Mouse (Mus musculus): Measurements from ENCODE around the gene Chmp2a. TPM values are rescaled to one million over a fixed set of nuclear protein-coding genes. Genes with fewer than 3 reads are reported as not detected.

Gene Chmp2a
- total RNA-seq, 2 experiments from 2014 or later = 181 to 189 TPM

- DNase-seq (ENCODE audit: low spot score in 2 of 2) = no peak
Observed at GRCm38 (mm10) chr7:13036806-13037205, 2.2 kb upstream of the Chmp2a start.

- DNase-seq (ENCODE audit: low spot score in 2 of 2) = no peak
Observed at GRCm38 (mm10) chr7:13035211-13035855, 726 bp upstream of the Chmp2a start.

GRCm38 (mm10) chr7:13033451-13034147 is 1.0 kb downstream of the Chmp2a start:
- no peak for DNase-seq (ENCODE audit: low spot score in 2 of 2)

- no peak for DNase-seq (ENCODE audit: low spot score in 2 of 2)
Observed at GRCm38 (mm10) chr7:13032541-13032940, 2.1 kb downstream of the Chmp2a start.

DNA sequence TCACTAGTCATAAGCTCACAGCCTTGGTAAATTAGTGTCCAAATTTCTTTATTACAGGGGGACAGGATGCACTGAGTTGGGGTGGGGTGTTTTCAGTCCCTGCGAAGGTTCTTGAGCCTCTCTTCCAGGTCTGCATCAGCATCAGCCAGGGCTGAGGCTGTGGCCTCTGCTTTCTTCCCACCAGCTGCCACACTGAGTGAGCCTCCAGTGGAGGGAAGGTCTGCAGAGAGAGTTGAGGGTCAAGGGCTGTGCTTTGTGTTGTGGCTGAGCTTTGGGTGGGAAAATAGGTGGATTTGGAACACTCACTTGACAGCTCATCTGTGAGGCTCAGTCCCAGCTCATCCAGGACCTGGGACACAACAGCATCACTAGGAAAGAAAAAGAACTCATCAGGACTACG is 2.6 kb downstream of the Chmp2a start:
- no peak for DNase-seq (ENCODE audit: low spot score in 2 of 2)

DNA sequence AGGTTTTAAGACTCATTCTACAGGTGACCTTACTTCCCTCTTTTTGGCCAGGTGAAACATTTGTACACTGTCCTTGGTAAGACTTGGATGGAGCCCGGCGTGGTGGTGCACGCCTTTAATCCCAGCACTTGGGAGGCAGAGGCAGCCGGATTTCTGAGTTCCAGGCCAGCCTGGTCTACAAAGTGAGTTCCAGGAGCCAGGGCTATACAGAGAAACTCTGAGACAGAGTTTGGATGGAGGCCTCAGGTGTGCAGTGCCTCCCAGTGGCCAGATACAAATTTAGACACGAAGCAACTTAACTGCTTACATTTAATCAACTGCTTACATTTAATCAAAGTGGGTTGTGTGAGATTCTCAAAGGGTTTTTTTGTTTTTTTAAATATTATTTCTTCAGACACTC is 3.5 kb downstream of the Chmp2a start:
- DNase-seq (ENCODE audit: low spot score in 2 of 2) = no peak

GRCm38 (mm10) chr7:13028986-13029385 is 5.6 kb downstream of the Chmp2a start:
- DNase-seq (ENCODE audit: low spot score in 2 of 2) = no peak

- no peak for DNase-seq (ENCODE audit: low spot score in 2 of 2)
Observed at GRCm38 (mm10) chr7:13025511-13026112, 9.0 kb downstream of the Chmp2a start.

DNA sequence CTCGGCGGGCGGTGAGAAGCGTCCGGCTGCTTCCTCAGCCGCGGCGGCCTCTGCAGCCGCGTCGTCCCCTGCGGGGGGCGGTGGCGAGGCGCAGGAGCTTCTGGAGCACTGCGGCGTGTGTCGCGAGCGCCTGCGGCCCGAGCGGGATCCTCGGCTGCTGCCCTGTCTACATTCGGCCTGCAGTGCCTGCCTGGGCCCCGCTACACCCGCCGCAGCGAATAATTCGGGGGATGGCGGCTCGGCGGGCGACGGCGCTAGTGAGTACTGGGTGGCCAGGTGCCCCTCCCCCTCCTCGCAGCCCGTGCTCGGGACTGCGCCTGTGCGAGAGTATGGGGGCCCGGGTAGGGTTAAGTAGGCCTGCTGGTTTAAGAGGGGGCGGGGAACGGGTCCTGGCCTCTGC is 9.8 kb downstream of the Chmp2a start:
- peak; percentile 64 to 75 for DNase-seq (ENCODE audit: low spot score in 2 of 2)

GRCm38 (mm10) chr7:13023928-13024731 is 10.5 kb downstream of the Chmp2a start:
- peak; percentile 91 to 92 for DNase-seq (ENCODE audit: low spot score in 2 of 2)

GRCm38 (mm10) chr7:13022773-13023535 is 11.7 kb downstream of the Chmp2a start:
- DNase-seq (ENCODE audit: low spot score in 2 of 2) = peak in 1 of 2 experiments; percentile 51

DNA sequence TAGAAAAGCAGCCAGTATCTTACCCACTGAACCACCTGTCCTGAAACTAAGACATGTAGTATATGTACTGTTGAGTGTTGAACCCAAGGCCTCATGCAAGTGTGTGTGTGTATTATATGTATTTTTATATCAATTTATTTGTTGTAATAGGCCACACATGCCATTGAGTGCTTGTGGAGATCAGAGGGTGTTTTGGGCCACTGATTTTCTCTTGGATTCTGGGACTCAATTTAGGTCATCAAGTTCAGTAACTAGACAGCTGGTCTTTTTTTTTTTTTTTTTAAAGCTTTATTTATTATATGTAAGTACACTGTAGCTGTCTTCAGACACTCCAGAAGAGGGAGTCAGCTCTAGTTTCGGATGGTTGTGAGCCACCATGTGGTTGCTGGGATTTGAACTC is 19.4 kb downstream of the Chmp2a start:
- no peak for DNase-seq (ENCODE audit: low spot score in 2 of 2)

DNA sequence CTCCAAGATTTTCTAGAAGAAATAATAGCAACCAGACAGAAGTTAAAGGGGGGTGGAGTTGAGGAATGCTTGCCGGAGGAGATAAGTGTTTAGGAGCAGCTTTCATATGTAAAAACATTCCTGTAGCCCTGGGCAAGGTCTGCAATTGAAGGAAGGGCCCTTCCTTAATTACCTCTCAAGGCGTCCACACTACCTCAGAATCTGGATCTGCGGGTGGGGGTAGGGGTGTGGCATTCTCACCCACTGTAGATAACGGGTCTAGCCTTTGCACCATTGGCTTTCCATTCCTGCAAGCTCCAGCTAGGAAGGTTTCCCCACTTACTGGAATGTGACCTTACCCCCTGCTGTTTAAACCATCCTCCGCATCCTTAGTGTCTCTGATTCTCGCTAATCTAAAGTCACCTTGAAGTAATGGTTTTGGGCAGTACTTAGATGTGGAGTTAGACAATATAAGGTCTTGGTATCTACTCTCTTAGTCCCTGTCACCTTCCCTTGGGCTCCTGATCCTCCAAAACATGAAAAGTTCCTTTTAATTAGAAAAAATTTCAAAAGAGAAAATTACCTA is 20.2 kb downstream of the Chmp2a start:
- DNase-seq (ENCODE audit: low spot score in 2 of 2) = no peak

GRCm38 (mm10) chr7:13013671-13014070 is 20.9 kb downstream of the Chmp2a start:
- no peak for DNase-seq (ENCODE audit: low spot score in 2 of 2)

DNA sequence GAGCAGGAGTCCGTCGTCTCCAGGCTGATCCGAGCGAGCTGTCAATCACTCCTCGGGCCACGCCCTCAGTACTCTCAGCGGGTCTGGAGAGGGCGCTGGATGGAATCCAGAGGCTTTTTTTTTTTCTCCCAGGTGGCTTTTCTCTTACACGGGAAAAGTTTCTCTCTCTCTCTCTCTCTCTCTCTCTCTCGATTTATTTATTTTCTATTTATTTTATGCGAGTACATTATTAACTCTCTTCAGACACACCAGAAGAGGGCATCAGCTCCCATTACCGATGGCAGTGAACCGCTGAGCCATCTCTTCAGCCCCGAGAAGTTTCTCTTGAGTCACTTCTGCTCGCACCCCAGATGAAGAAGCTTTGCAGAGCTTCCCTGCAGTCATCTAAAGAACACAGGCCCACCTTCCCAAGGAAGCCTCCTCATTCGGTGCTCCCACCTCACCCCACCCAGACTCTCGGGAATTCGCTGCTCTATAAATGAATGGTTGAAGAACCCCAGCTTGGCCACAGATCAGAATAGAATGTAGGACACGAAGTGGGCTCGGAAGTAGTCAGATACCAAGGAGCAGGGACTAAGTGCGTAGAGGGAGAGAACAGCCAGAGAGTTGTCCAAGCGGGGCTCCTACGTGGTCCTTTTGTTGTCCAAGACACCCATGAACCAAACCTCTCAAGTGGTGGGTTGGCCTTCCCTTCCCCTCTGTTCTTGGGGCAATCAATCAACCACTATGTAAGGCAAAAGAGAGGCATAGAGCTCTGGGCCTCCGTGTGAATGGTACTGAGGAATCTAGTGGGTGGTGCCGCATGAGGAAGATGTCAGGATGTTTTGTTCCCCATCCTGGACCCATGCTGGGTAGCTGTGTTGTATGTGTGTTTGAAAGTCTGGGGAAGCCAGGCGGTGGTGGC is 24.4 kb downstream of the Chmp2a start, which contains the start of gene Zbtb45:
Gene Zbtb45 (minus strand): TSS at position 30 of the 904 bp plus-strand sequence.
- DNase-seq (ENCODE audit: low spot score in 2 of 2) = no peak

DNA sequence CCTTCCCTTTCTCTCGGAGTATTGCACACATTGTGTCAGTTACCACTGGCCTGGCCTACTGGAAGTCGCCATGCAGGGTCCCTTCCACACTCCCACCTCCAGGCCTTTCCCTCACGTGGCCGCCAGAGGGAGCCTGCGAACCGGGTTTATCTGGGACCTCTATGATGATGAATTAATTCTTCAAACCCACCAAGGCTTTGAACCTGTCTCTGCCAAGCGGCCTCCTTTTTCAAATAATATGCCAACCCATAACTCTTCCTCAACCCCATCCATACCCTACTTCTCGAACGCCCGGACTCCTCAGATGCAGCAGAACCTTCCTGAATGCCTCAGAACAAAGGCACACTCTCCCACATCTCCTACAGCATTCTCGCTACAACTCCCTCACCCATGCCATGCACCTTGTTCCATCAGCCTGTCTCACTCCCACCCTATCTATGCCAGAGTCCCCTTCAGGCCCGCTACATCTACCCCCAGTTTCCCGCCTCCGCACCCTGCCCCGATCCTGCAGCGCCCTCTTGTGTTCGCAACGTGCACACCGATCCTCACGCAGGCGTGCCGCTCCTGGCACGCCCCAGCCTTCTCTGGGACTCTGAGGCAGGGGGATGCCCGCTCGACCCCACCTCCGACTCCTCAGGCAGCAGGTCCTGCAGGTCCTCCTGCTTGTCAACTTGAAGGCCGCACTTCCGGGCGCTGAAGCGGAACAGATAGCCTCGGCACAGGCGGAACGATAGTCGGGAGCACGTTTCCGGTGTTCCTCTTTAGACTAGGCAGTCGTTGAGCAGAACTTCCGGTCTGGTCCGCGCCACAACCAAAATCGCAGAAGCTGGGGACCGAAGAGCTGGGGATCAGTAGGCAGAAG is 25.2 kb downstream of the Chmp2a start:
- DNase-seq (ENCODE audit: low spot score in 2 of 2) = peak; percentile 66 to 84

- no peak for DNase-seq (ENCODE audit: low spot score in 2 of 2)
Observed at GRCm38 (mm10) chr7:13007341-13008092, 27.1 kb downstream of the Chmp2a start.

DNA sequence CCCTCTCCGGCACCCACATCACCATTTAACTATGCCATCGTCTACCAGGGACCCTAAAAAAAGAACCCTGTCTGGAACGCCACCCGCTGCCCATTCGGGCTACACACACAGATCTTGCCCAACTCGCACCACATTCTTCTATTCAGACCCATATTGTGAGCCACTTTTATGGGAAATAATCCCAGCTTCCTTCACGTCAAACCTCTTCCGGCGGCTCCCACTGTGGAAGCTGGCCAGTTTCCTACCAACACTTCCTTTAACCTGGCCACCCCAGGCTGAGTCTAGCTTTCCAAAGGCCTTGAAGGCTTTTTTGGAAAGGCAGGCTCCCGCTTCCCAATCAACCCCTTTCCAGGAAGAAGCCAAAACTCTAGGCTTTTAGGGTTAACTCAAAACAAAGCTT is 28.1 kb downstream of the Chmp2a start:
- no peak for DNase-seq (ENCODE audit: low spot score in 2 of 2)
